Mouse (Mus musculus): ENCODE measurements around the gene Sohlh2.

GRCm38 (mm10) chr3:55206413-55206812 lies 24.6 kb downstream of the Sohlh2 start:
- TF ChIP-seq CTCF (IDR thresholded peaks at IDR 0.05; ENCODE audit: low read depth), result no peak
- TF ChIP-seq EP300 (IDR thresholded peaks at IDR 0.05; ENCODE audit: low read depth), result no peak
